Mouse (Mus musculus) cerebellum, postnatal 4 days (tissue): ENCODE data around the gene Arsk.
A peak's percentile ranks its signal among the peaks of the same experiment; 100 is the strongest.

Experiments used
- DNase-seq, 2 experiments: peaks; one replicate each; pipeline ENCODE4 v3.0.0; 2022; ENCODE audit warnings: low spot score in 2 of 2, mixed read lengths in 1 of 2

The Arsk gene

DNA sequence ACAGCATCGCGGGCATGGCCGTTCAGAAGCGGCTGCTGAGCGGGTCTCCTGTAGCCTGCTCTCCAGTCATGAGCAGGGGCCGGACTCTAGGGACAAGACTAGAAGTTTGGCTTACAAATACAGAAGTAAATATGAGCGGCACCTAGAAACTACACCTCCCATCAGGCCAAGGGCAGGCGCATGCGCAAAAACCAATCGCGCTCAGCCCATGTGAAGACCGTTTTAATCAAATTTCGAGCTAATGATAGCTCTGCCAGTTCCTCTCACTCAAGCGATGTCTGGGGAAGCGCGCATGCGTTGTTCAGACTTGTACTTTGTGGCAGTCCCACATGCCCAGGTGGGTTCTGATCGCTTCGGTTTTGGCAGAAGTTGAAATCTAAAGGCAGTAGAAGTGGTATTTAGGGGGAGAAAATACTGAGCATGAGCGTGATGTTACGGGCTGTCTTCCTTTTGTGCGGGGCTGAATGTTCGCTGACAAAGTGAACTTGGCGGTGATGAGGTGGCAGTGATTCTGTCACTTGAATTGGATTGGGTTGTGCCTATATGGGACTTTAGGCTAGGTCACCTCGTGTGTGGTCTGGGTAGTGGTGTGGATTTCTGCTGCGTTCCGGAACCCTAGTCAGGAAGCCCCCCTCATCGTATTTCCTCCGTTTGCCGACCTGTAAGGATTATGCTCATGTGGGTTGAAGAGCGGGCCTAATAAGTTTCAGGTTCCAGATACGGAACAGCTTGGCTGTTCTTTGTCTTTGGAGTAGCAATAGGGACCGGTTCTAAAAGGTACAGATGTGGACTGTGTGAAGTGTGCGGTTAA lies at the start of gene Arsk, which contains the start of gene Ttc37:
TSS of gene Arsk (minus strand) at position 168 of the 811 bp plus-strand sequence.
TSS of gene Ttc37 (plus strand) at position 242 of the 811 bp plus-strand sequence.
- peak; percentile 76 to 87 for DNase-seq

DNA sequence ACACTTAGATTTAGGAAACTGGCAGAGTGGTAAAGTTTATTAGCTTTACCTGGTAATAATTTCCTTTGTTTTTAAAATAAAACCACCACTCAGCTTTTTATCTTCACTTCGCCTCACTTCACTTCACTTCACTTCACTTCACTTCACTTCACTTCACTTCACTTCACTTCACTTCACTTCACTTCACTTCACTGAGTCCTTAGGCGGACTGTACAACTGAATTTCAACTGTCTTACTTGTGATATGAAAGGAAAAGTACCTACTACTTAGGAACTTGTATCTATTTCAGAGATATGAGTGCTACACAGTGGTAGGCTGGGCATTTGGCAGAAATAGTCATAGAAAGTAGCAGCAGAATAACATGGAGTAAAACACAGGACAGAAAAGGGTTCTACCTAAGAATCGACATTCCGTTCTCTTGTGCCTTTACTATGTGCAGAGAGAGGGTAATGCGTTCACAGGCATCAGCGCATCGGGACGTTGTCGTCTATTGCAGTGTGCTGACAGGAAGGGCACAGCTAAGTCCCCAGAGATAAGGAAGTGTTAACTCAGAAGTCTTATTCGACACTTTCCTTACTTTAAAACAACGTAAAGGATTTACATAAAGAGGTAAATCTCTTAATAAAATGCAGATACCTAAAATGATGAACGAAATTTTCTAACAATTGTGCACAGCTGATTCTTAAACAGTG lies 42.8 kb upstream of the Arsk start:
- no peak for DNase-seq

DNA sequence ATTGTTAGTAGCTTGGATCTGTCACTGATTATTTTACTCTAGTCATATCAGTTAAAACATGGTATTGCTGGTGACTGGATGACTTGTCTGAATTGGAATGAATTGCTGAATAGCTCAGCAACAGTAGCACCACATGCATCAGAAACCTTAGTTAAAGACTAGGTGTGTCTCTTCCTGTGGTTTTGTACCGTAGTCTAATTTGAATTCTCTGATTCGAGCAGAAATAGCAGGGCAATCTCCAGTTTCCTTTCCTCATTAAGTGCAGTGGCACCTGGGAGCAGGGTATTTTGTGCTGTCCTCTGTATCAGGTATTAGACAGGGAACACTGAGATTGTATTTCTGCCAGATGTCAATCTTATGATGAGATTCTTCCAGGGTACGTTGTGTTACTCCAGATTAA lies 40.4 kb upstream of the Arsk start:
- no peak for DNase-seq

DNA sequence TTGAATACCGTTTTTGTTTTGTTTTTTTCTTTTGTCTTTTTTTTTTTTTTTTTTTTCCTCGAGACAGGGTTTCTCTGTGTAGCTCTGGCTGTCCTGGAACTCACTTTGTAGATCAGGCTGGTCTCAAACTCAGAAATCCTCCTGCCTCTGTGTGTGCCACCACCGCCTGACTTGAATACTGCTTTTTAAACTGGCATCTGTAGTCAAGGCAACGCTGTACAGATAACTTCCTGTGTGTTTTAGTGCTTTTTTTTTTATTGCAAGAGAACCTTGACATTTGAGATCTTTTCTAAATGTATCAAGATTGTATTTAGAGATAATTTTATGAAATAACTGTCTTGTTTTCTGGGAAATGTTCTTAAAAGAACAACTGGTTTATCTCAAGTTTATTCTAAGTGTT lies 34.0 kb upstream of the Arsk start:
- no peak for DNase-seq

DNA sequence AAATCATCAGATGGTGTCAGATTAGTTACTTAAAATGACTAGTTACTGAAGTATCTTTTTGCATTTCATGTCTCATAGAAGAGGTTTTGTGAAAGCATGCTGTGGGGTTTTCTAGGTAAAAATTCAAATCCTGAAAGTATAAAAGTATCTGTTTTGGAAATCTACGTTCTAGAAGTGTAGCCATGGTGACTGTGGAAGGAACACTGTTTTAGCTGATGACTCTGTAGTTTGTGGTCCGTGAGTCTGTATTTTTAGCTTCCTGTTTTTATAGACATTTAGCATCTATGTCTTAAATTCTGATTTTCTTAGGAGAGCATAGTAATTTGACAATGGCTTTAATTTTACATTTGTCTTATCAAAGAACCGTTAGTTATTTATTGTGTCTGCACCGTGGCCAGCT lies 30.3 kb upstream of the Arsk start:
- DNase-seq: no peak

DNA sequence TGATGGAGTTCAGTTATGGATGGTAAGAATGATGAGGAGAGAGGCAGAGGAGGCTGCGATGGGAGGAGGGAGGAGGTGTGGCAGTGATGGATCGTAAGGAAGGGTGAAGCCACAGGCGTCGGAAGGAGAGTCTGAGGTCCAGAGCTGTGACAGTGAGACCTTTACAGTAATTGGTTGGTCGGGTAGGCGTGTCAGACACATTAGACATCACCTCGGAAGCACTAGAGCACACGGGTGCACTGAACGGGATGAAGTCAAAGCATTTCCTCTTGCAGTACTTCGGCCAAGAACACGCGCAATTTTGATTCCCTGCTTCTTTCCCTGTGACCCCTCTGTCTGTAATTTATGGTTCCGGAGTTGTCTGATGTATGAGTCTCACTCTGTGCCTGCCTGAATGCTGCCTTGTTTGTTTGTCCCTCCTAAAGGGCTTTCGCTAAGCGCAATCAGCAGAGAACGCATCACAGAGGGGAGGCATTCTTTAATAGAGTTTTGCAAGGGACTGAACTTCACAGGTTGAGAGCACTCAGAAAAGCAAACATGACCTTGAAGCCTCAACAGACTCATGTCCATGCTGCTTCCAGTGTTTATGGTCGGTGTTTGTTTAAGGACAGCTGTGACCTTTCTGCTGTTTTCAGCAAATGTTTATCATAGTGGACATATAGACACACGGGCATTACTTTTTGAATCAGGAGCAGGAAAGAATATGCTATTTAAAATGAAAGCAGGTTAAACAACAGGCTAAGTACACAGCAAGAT lies 10.8 kb upstream of the Arsk start:
- no peak for DNase-seq

DNA sequence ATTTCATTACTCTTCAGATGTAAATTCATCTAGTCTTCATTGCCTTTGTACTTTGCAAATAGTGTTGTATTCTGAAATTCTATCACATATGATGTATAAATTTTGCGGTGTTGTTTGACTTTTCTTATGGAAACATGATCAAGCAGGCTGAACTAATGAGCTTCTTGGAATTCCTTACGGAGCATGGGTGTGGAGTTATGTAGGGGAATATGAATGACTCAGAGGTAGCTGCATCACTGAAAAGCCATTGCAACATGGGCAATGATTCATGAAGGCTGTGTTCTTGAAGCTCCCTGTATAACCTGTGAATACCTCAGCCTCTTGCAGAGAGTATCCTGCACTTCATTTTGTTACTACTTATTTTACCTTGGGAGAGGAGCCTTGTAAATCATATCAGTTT lies 3.5 kb upstream of the Arsk start:
- no peak for DNase-seq

DNA sequence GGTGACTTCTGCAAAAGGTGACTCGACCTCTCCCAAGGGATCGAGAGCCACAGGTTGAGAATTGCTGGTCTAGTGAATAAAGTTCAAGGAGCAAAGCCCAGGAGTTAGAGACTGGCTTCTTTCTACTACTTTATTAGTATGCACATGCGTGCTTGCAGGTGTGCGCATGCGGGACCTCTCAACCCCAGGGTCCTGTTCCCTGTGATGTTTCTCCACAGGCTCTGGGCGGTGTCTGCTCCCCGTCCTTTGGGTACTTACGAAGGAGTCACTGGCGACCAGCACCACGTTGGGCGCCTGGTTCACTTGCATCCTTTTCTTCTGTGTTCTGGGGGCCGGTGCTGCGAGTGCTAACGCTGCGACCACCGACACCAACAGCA lies 356 bp downstream of the Arsk start:
- DNase-seq: no peak

DNA sequence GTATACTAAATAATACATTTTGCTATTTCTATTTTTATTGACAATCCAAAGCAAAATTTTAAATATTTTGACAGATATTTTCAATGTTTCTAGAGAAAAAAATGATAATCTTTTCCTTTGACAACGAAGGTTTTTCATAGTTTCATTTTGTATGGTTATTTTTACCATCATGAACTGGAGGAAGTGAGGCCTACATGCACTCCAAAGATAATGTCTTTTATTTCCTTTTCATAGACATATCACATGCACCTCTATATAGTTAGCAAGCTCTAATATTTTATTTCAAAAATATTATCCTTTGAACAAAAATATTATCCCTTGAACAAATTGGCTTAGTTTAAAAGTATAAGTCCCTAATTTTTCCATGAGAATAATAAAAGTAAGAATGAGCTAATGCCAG lies 24.1 kb downstream of the Arsk start:
- no peak for DNase-seq

DNA sequence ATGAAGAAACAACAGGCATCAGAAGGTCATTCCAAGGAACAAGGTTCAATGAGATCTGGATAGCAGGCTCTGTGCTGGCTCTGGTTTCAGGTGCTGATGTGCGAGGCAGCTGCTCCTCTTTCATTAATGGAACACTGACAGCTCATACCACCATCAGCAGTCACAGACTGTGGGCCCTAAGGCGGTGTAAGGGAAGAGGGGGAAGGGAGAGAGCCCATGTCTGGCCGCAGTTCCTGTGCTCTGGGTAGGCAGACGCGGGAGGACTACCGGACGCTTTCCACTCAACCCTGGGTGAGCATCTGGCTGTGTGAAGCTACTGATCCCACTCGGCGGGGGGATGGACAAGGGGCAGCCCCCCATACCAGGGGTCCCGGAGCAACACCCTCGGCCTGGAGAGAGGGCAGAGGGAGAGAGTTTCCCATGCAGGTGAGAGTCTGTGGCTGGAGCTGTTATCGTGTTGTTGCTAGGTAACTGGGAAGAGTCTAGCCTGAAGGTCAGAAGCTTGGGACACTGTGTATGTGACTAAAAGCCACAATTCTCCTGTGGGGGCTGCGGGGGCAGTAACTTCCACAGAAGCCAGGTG lies 34.0 kb downstream of the Arsk start:
- no peak for DNase-seq

DNA sequence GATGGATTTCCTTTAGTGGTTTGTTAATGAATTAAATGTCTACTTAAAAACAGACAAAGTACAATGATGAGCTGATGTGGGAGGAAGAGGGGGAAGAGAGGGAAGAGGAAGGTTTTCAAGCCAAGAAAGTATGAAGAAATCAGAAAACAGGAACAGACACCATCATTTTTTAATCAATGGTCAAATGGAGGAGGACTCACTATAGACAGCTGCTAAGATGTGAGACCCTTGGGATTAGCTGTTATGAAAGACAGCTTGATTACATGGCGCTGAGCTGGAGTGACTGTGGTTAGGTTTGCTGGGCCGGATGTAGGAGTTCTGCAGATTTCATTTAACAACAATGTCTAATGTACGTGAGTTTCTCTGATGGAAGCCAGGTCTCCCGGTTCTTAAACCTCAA lies 34.9 kb downstream of the Arsk start:
- DNase-seq: no peak

DNA sequence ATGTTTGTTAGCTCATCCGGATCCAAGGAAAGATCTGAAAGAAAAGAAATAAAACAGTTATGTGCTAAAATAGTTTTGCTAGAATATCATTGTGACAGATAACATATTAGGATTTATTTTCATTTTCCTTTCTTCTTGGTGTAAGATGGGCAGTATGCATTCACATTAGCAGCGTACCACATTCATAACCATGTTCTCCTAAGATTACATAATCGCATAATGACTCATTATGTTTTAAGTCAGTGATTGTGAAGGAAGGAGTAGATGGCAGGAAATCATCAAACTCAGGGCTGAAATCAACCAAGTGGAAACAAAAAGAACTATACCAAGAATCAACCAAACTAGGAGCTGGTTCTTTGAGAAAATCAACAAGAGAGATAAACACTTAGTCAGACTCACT lies 35.9 kb downstream of the Arsk start:
- DNase-seq: no peak

DNA sequence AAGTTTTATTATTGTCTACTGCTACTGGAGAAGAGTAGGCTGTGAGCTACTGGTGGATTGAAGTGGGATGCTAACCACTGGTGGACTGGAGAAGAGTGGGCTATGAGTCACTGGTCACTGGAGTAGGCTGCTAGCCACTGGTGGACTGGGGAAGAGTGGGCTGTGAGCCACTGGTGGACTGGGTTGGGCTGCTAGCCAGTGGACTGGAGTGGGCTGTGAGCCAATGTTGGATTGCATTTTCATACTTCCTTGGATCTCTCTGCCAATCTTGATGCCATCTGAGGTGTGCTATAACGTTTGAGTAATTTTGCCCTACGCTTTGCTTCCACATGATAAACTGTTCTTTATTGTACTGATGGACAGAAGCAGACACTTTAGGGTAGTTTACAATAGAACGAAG lies 36.3 kb downstream of the Arsk start:
- no peak for DNase-seq

DNA sequence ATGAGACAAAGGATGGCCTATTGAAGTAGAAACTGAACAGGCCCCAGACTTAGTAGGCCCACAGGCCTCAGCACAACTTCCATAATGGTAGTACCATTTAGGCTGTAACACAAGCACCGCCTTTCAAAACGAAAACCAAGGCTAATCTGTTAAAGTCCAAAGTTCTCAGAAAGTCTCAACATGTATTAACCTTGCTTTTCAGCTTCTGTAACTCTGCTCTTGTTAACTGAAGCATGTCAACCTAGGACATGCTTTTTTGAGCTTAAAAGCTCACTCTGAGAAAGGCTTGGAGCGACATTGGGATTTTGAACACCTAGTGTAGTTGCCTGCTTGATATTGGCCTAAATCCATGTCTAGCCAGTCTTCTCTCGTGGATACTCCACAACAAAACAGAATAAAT lies 38.9 kb downstream of the Arsk start:
- DNase-seq: no peak

DNA sequence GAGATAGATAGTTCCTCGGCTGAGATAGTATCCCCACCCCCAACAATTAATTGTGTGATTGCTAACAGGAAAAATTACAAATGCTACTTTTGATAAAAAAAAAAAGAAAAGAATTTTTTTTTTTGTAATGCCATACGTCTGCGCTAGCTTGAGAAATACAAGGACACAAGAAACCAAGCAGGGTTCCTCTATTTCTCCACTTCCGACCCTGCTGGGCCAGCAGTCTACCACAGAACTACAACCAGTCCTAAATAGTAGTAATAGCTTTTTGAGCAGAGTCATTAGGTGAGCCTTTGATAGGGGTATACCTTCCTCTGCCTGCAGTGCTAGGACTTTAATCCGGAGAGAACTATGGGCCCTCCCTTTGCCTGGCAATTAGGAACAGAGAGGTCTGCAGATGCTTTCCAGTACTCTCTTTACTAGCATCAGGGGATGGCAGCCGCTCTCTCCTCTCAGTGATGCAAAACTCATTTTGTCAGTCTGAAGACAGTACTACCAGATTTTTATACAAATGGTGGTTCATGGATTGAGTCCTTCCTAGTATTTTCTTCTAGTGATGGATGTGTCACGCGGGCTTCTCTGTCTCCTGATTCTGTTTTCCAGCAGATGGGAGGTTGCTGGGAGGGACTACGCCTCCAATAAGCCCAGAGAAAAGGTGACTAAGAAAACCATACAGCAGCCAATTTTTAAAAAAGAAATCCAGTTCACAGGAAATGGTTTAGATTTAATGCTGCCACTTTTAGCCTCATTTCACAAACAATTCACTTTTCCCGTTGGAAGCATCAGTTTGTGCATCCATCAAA lies 41.0 kb downstream of the Arsk start:
- no peak for DNase-seq

DNA sequence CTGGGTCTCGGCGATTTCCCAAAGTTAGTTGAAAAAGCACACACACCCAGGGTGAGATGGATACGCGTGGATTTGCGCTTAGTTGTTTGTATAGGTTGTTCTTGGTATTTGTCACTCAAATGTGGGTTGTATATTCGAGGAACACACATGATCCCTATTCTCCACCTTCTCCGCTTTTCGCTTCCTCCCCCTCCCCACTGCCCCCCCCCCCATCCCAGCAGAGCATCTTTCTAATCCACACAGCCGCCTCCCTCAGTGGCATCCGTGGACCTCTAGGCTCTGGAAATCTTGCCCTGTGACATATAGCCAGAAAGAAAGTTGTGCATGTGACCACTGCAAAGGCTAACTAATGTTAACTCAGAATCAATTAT lies 41.6 kb downstream of the Arsk start, which contains the start of gene Gpr150:
TSS of gene Gpr150 (minus strand) at position 101 of the 371 bp plus-strand sequence.
- DNase-seq: no peak

DNA sequence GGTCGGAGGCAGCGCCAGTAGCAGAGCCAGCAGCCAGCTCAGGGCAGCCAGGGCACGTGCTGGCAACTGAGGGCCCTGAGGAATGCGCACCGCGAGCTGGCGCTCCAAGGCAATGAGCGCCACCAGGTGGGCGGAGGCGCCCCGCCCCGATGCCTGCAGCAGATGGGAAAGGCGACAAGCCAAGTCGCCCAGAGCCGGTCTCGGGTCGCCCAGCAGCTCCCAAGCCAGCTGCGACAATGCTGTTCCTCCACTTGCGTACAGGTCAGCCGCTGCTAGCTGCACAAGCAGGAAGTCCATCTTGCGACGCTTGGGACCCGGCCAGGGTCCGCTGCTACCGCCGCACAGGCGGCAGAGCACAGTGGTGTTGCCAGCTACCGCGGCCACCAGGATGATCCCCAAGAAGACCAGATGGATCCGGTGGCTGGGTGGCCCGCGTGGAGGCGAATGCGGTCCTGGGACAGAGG lies 42.2 kb downstream of the Arsk start:
- peak; percentile 53 to 68 for DNase-seq

DNA sequence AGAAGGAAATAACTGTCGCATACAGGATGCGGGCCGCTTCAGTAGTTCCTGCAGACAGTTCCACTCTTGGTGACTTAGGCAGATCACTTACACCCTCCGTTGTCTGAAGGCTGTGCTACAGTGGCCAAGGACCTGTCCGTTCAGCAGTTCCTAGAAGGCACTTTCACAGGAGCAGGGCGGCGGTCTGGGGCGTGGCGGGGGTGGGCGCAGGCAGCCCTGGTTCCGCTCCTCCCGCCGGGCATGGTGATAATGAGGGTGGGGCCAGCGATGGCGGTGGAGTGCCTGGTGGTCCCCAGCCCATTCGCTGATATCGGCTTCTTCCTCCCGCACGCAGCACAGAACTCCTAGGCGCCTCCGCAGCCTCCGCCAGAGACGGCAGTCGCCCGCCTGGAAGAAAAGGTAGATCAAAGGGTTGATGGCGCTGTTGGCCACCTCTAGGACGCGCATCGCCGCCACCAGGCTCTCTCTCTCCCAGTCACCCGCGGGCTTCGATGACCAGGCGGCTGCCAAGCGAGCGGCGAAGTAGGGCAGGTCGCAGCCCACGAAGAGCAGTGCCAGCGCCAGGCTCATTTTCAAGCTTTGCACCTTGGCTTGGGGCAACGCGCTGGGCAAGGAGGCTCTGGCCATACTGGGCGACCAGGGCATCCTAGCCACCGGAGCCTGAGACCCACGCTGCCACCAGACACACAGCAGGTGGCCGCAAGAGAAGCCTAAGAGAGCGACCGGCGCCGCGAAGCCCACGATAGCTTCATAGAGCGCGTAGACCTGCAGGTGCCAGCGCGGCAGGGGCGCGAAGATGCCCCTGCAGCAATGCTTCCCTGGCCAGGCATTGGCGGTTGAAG lies 42.8 kb downstream of the Arsk start:
- peak in 1 of 2 experiments; percentile 37 for DNase-seq

DNA sequence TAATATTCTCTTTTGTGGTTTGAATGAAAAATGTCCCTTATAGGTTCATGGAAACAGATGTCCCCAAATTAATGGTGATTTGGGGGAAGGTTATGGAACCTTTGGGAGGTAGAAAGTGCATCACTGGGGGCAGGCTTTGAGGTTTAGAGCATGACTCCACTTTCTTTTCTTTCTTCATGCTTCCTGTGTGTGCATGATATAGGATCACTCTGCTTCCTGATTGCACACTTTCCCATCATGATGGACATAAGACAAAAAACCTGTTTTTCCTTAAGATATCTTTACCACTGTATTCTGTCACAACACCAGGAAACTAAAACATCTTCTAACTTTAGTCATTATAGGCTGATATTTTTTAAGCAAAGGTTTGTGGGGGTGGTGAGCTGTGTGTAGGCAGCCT lies 53.5 kb downstream of the Arsk start:
- DNase-seq: no peak

DNA sequence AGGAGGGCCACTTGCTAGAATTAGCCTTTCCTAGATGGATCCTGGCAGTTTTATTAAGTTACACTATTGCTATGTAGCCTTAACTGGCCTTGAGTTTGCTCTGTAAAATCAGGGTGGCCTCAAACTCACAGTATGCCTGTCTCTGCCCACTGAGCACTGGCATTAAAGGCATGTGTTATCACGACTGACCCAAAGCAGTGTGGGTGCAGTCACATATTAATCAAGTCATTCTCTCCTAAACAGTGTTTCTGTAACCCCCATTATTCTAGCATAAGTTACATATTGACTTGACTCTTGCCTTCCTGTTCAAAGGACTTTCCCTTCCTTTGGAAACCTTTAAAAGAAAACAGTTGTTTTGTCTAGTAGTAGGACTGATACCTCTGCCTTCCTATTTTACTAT lies 56.0 kb downstream of the Arsk start:
- DNase-seq: no peak
